In genomic region chr6:4693544-4693943, GRCm38 (mm10) we compare ENCODE assay signal across 11 mouse cellular contexts.
"Had no signal": no experiment of that assay in that cellular context is flagged by ENCODE, and none has a peak within 500 bp of the region (broad histone marks: within the 10 kb centered on the region; RNA-seq: fewer than 3 reads in every experiment).

No protein-coding gene starts in this region.

- H3K27me3 ChIP-seq: liver, embryonic 13.5 days had no signal

- H3K36me3 ChIP-seq: liver, embryonic 13.5 days had no signal

- H3K4me1 ChIP-seq: liver, embryonic 13.5 days had no signal

- H3K9me3 ChIP-seq: liver, embryonic 13.5 days had no signal

- H3K9ac ChIP-seq: liver, embryonic 13.5 days had no signal

- ATAC-seq: intestine, postnatal 0 days had no signal

- H3K4me3 ChIP-seq: liver, embryonic 13.5 days had no signal

- H3K27ac ChIP-seq: liver, embryonic 13.5 days; macrophage had no signal

- H3K4me2 ChIP-seq: liver, embryonic 13.5 days had no signal

- DNase-seq: kidney, adult 2 months; kidney, postnatal 10 days; kidney, postnatal 4 days; liver, embryonic 13.5 days; lung, adult 2 months; lung, postnatal 10 days; midbrain, embryonic 14.5 days; thymus, adult 18-20 months; thymus, postnatal 36 days had no signal
